16 mouse cellular contexts compared by ENCODE assay signal in the genomic region with DNA sequence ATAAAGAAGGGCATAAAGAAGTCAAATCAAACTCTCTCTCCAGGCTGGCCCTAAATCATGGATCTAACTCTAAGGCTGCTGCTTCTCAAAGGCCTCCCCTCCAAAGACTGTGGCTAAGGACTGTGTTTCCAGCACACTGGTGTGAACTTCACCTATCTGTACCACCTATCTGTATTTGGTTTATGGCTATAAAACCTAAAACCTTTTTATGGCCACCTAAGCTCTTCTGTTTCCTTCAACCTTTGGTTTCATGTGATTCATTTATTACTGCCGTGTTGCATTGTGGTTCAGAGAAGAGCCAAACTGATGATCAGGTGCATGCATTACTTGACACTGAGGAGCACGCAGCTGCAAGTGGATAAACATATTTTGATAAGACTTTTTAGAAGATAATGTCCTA.
"Had no signal": no experiment of that assay in that cellular context is flagged by ENCODE, and none has a peak within 500 bp of the region (broad histone marks: within the 10 kb centered on the region; RNA-seq: fewer than 3 reads in every experiment).

No protein-coding gene starts in this region.

- H3K9me3 ChIP-seq: neural tube, embryonic 13.5 days; neural tube, embryonic 15.5 days; stomach, embryonic 15.5 days had no signal

- H3K4me2 ChIP-seq: neural tube, embryonic 13.5 days; neural tube, embryonic 15.5 days; stomach, embryonic 15.5 days had no signal

- H3K9ac ChIP-seq: neural tube, embryonic 13.5 days; neural tube, embryonic 15.5 days; stomach, embryonic 15.5 days had no signal

- H3K4me1 ChIP-seq: neural tube, embryonic 13.5 days; neural tube, embryonic 15.5 days; stomach, embryonic 15.5 days had no signal

- H3K27ac ChIP-seq: neural tube, embryonic 13.5 days; neural tube, embryonic 15.5 days; stomach, embryonic 15.5 days; stomach, postnatal 0 days had no signal

- H3K27me3 ChIP-seq: neural tube, embryonic 13.5 days; neural tube, embryonic 15.5 days; stomach, embryonic 15.5 days had no signal

- DNase-seq: retina, postnatal 1 day; right cerebral cortex, adult 18-20 months; right cerebral cortex, postnatal 14 days; right cerebral cortex, postnatal 25 days; right cerebral cortex, postnatal 4 days; spleen, adult 18-20 months; thymus, adult 18-20 months; thymus, adult 2 months; thymus, postnatal 14 days; thymus, postnatal 25 days; thymus, postnatal 36 days; thymus, postnatal 4 days had no signal

- H3K4me3 ChIP-seq: neural tube, embryonic 13.5 days; neural tube, embryonic 15.5 days; stomach, embryonic 15.5 days had no signal

- H3K36me3 ChIP-seq: neural tube, embryonic 13.5 days; neural tube, embryonic 15.5 days; stomach, embryonic 15.5 days had no signal
